Mouse (Mus musculus): Measurements from ENCODE around the gene Gatc.

DNA sequence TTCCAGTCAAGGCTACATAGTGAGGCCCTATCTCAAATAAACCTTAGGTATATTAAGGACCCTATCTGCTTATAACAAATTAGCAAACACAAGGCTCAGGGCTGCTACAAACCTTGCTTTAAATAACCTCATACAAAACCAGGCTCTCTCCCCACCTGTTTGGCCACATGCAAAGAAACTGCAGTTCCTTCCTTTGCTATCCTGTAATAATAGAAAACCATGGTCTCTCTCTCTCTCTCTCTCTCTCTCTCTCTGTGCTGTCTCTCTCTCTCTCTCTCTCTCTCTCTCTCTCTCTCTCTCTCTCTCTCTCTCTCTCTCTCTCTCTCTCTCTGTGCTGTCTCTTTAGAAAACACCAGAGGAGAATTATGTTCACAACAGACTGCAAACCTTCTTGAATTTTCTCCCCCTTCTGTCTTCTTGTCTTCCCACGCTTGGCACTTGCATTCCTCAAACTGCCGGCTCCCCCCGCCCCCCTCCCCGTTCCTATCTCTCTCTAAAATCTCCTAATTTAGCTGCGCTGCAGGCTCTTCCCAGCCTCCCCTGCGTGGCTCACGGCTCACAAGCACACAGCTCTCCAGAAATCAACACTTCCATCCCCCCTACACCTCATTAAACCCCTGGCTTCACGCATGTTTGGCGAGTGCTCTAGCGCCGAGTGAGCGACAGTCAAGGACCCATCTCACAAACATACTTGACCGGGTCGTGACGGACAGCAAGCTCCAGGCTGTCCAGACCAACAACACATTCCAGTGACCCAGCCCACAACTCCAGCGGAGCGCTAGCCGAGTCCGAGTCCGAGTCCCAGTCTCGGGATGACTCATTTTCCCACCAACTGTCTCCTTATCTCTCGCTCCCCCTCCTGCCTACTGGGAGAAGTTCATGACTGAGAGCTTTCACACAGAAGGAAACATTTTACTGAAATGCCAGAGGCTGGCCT is 21.7 kb downstream of the Gatc start:
- TF ChIP-seq CTCF (conservative IDR thresholded peaks at IDR 0.05; ENCODE audit: low read length) = peak; percentile 25; the same call in 1 of the 2 replicates
- TF ChIP-seq POU5F1 (IDR thresholded peaks at IDR 0.05; ENCODE audit: borderline replicate concordance, low read length) = no peak
- no peak for TF ChIP-seq NANOG (IDR thresholded peaks at IDR 0.05; ENCODE audit: borderline replicate concordance, low read length)
